Mouse (Mus musculus) right cerebral cortex, postnatal 36 days (tissue): ENCODE data around the gene Lca5.

ENCODE experiments used
- DNase-seq, 2 experiments: peaks; one replicate each; pipeline ENCODE4 v3.0.0; 2022; ENCODE audit warnings: low spot score in 2 of 2, mixed read lengths in 1 of 2

Lca5 gene

GRCm38 (mm10) chr9:83389570-83389969 is 51.4 kb downstream of the Lca5 start:
- no peak for DNase-seq

GRCm38 (mm10) chr9:83386264-83386855 is 54.6 kb downstream of the Lca5 start:
- DNase-seq = no peak

GRCm38 (mm10) chr9:83385301-83385700 is 55.6 kb downstream of the Lca5 start:
- no peak for DNase-seq

- no peak for DNase-seq
Observed at GRCm38 (mm10) chr9:83383235-83383634, 57.7 kb downstream of the Lca5 start.

DNA sequence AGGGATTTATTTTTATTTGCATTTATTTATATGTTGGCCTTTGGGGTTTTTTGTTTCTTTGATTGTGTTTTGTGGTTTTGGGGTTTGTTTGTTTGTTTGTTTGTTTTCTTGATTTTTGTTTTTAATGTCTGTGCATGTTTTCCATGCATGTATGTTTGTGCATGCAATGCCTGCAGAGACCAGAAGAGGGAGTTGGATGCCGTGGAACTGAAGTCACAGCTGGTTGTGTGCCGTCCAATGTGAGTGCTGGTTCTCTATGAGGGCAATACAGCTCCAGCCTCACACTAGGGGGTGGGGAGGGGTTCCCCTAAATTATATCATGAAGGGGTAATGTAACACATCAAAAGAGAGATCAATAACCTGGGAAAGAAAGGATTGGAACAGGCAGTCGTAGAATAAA is 58.2 kb downstream of the Lca5 start:
- DNase-seq = no peak

GRCm38 (mm10) chr9:83381317-83381716 is 59.6 kb downstream of the Lca5 start:
- DNase-seq = no peak

- DNase-seq = no peak
Observed at GRCm38 (mm10) chr9:83379661-83380060, 61.3 kb downstream of the Lca5 start.

- no peak for DNase-seq
Observed at GRCm38 (mm10) chr9:83377132-83377531, 63.8 kb downstream of the Lca5 start.

- DNase-seq = no peak
Observed at GRCm38 (mm10) chr9:83375522-83376176, 65.3 kb downstream of the Lca5 start.

- DNase-seq = no peak
Observed at GRCm38 (mm10) chr9:83370907-83371306, 70.0 kb downstream of the Lca5 start.

DNA sequence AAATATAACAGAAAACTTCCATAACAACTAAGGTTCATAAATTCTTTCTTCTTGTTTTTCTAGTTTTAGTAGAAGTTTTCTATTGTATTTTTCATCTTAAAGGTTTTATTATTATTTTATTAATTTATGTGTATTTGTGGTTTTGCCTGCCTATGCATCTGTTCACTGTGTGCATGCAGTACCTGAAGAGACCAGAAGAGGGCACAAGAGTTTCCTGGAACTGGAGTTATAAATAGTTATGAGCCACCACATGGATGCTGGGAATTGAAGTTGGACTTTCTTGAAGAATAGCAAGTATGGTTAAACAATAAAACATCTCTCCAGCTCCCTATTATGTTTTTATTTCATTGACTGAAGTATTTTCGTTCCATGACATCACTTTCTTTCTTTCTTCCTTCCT is 72.7 kb downstream of the Lca5 start:
- DNase-seq = no peak

- no peak for DNase-seq
Observed at GRCm38 (mm10) chr9:83355802-83356201, 85.1 kb downstream of the Lca5 start.

DNA sequence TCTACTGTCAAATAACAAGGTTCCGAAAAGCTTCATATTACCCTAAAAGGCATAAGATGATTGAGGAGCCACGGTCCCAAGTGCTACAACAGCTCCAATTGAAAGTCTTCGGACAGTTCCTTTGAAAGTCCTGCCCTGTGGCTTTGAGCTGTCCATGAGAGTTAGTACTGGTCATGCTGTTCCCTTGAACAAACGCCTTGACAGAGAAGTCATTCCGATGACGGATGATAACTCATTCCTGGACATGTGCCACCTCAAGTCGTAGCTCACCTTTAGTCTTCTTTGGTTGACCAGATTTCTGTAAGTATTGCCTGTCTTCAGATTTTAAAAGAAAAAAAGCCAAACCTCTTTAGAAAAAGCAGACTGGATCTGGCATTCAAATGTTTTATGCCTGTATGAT is 87.6 kb downstream of the Lca5 start:
- DNase-seq = no peak

- DNase-seq = no peak
Observed at GRCm38 (mm10) chr9:83351171-83351570, 89.8 kb downstream of the Lca5 start.

GRCm38 (mm10) chr9:83350613-83351012 is 90.3 kb downstream of the Lca5 start:
- DNase-seq = no peak

DNA sequence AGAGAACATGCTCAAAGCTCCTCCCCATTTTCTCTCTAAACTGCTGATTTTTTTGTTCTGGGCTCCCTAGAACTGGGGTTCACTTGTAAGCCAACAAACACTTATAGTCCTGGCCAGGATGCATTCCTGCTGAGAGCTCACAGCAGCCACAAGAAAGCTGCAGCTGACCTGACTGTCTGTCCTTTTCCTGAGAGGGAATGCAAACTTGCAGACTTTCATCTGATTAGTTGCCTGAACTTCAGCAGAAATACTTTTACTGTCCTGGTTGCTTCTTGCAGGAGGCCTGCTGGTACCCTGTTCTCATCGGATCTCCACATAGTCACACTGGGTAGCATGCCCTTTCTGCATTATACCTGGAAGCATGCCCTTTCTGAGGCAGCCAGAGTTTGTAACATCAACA is 91.0 kb downstream of the Lca5 start:
- DNase-seq = no peak

DNA sequence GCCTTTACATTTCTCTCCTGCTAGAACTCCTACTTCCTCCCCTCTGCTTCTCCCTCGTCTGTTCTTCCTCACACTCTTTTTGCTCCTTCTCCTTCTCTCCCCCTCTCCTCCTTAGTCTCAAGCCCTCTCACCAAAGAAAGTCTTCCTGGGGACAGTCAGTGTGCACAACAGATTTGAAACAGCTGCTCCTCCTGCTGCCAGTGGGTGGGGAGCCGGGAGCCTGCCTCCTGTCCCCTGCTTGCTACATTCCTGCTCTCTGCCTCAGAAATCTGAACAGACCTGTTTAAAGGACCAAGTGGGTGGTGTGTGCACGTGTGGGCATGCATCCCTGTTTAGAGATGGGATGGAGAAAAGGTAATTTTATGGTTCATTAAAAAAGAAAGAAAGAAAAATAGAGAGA is 91.4 kb downstream of the Lca5 start:
- DNase-seq = peak; percentile 53 to 67

DNA sequence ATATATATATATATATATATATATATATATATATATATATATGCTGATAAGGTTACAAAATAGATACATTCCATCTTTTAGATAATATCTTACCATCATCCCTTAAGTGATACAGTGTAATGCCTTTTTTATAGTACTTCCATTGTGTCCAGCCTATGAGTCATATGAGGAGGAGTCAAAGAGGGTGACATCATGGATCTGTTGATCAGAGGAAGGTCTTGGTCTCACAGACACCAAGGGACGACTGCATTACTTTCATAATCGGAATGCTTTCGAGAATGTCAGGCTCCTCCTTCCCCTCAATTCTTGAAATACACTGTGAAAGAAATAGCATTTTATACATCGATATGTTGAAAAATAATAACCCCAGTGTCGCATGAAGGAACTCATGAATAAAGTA is 93.4 kb downstream of the Lca5 start:
- no peak for DNase-seq

GRCm38 (mm10) chr9:83342491-83343370 is 98.2 kb downstream of the Lca5 start:
- no peak for DNase-seq
